ENCODE assay signal across 17 mouse cellular contexts in the genomic region with DNA sequence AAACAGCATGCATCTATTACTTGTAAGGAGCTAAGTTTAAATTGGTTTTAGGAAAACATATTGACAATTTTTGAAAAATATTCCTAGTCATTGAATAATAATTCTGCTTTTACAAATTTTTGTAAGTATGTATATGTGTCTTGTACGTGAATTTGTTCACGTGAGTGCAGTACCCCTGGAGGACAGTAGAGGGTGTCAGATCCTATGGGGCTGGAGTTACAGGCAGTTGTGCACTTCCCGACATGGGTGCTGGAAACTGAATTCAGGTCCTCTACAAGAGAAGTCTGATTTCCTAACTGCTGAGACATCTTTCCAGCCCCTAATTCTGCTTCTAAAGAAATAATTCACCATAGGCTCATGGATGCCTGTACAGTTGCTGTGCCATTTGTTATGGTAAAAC.
A peak's percentile ranks its signal among the peaks of the same experiment; 100 is the strongest.
DNase-seq lines count a peak whose midpoint lies in the region; ATAC-seq and TF ChIP-seq lines count a peak whose summit lies in the region.
"Had no signal": no experiment of that assay in that cellular context is flagged by ENCODE, and none has a peak within 500 bp of the region (broad histone marks: within the 10 kb centered on the region; RNA-seq: fewer than 3 reads in every experiment).

No protein-coding gene starts in this region.

- peak; percentile 36 for DNase-seq in CD4-positive, CD25-positive, alpha-beta regulatory T cell, adult 2 months (ENCODE audit: low read depth, low spot score)
- DNase-seq in liver, adult 2 months (ENCODE audit: extremely low read depth, low read depth, low spot score), result no peak
- DNase-seq in 416B (ENCODE audit: low read depth), result peak; percentile 26
- DNase-seq in brain, embryonic 14.5 days (ENCODE audit: low read depth), result no peak
- DNase-seq in gastrocnemius, adult 2 months, result no peak
- DNase-seq in urinary bladder, postnatal 14 days (ENCODE audit: low spot score), result no peak
- DNase-seq: adrenal gland, adult 8-10 months; cerebellum, adult 11-12 months; cerebellum, postnatal 36 days; liver, embryonic 13.5 days; right cerebral cortex, adult 18-20 months had no signal

- H3K27me3 ChIP-seq in liver, adult 2 months (ENCODE audit: control insufficient read depth, insufficient read depth, low read length), result no peaks in the 10 kb centered on the region
- H3K27me3 ChIP-seq in liver, embryonic 12.5 days (replicated peaks), result no peaks in the 10 kb centered on the region
- H3K27me3 ChIP-seq: forebrain, embryonic 12.5 days; heart, embryonic 12.5 days; liver, embryonic 13.5 days; midbrain, embryonic 13.5 days had no signal

- no peak for TF ChIP-seq POLR2A in liver, adult 2 months (IDR thresholded peaks at IDR 0.05; ENCODE audit: extremely low read depth, insufficient read depth, low read length)
- TF ChIP-seq POLR2A in brain, embryonic 14.5 days (IDR thresholded peaks at IDR 0.05; ENCODE audit: borderline replicate concordance, extremely low read depth, insufficient read depth, insufficient read length, poor library complexity, severe bottlenecking), result no peak

- no peak overlapping the region for H3K27ac ChIP-seq in liver, adult 2 months (replicated peaks; ENCODE audit: insufficient read depth, low read depth, low read length)
- no peak overlapping the region for H3K27ac ChIP-seq in liver, embryonic 12.5 days
- no peak overlapping the region for H3K27ac ChIP-seq in gastrocnemius, adult 2 months
- H3K27ac ChIP-seq: forebrain, embryonic 12.5 days; liver, embryonic 13.5 days; midbrain, embryonic 13.5 days had no signal

- no peaks in the 10 kb centered on the region for H3K9me3 ChIP-seq in liver, embryonic 12.5 days (replicated peaks)
- H3K9me3 ChIP-seq: forebrain, embryonic 12.5 days; liver, embryonic 13.5 days; midbrain, embryonic 13.5 days had no signal

- H3K4me3 ChIP-seq in liver, adult 2 months (ENCODE audit: insufficient read depth, low read depth, low read length), result no peak overlapping the region
- H3K4me3 ChIP-seq in liver, embryonic 12.5 days, result no peak overlapping the region
- no peak overlapping the region for H3K4me3 ChIP-seq in gastrocnemius, adult 2 months
- H3K4me3 ChIP-seq: forebrain, embryonic 12.5 days; heart, embryonic 12.5 days; liver, embryonic 13.5 days; midbrain, embryonic 13.5 days had no signal

- H3K36me3 ChIP-seq in liver, adult 2 months (ENCODE audit: control insufficient read depth, insufficient read depth, low read length), result no peaks in the 10 kb centered on the region
- no peaks in the 10 kb centered on the region for H3K36me3 ChIP-seq in liver, embryonic 12.5 days
- H3K36me3 ChIP-seq: forebrain, embryonic 12.5 days; heart, embryonic 12.5 days; liver, embryonic 13.5 days; midbrain, embryonic 13.5 days had no signal

- H3K79me2 ChIP-seq in liver, adult 2 months (ENCODE audit: control insufficient read depth, insufficient read depth, low read length), result no peaks in the 10 kb centered on the region

- intact Hi-C loops in gastrocnemius, adult 2 months (cut with DNase I), result loop anchor here (5.0 to 10.0 kb wide), 2 partner anchors 221 to 274 kb away; no protein-coding TSS in a partner anchor

- WGBS in liver, adult 2 months, result 96% methylated on average over 3 of the region's 3 CpGs
- WGBS in liver, embryonic 12.5 days (ENCODE audit: insufficient replicate concordance), result 79% methylated on average over 3 of the region's 3 CpGs

- H3K9ac ChIP-seq in liver, adult 2 months (ENCODE audit: low read depth, low read length), result no peak overlapping the region
- H3K9ac ChIP-seq in liver, embryonic 12.5 days, result no peak overlapping the region
- H3K9ac ChIP-seq: forebrain, embryonic 12.5 days; heart, embryonic 12.5 days; liver, embryonic 13.5 days; midbrain, embryonic 13.5 days had no signal

- H3K4me1 ChIP-seq in liver, adult 2 months (ENCODE audit: control insufficient read depth, insufficient read depth, low read length), result peaks cover 1% of the 10 kb centered on the region; the same call in 1 of the 2 replicates
- no peaks in the 10 kb centered on the region for H3K4me1 ChIP-seq in liver, embryonic 12.5 days
- H3K4me1 ChIP-seq: heart, embryonic 12.5 days; liver, embryonic 13.5 days; midbrain, embryonic 13.5 days had no signal

- no peak overlapping the region for H3K4me2 ChIP-seq in liver, embryonic 12.5 days
- H3K4me2 ChIP-seq: forebrain, embryonic 12.5 days; heart, embryonic 12.5 days; liver, embryonic 13.5 days; midbrain, embryonic 13.5 days had no signal

- ATAC-seq in CD4-positive, CD25-positive, alpha-beta regulatory T cell, adult 4 months, result no peak
- no peak for ATAC-seq in liver, embryonic 12.5 days
- ATAC-seq: inflammation-experienced regulatory T-cells, adult 6 months; midbrain, embryonic 13.5 days had no signal

- TF ChIP-seq CTCF in liver, adult 2 months (IDR thresholded peaks at IDR 0.05; ENCODE audit: low read depth, low read length), result peak; percentile 18; the same call in 1 of the 2 replicates
- TF ChIP-seq CTCF in brain, embryonic 14.5 days (IDR thresholded peaks at IDR 0.05; ENCODE audit: borderline replicate concordance, extremely low read depth, insufficient read depth, insufficient read length), result peak; percentile 17; the same call in 1 of the 2 replicates
- TF ChIP-seq CTCF in gastrocnemius, adult 2 months (IDR thresholded peaks at IDR 0.05), result no peak

Comparison
In these comparisons a context has a peak if more than half of its experiments do, and no peak if none do; other contexts are left out.
1. DNase-seq: peak in CD4-positive, CD25-positive, alpha-beta regulatory T cell, adult 2 months (single experiment) and 416B (single experiment); none in liver, adult 2 months (single experiment), brain, embryonic 14.5 days (single experiment), gastrocnemius, adult 2 months (single experiment) and urinary bladder, postnatal 14 days (single experiment).